Mouse (Mus musculus): ENCODE measurements at regions not wholly inside any gene's neighbourhood (a gene's known extent, or its start where the extent isn't known, plus 50 kb on each side); places are given as distances from the start of the nearest gene placed in this dataset.

- no peak for TF ChIP-seq POLR2A (IDR thresholded peaks at IDR 0.05; ENCODE audit: borderline replicate concordance, extremely low read depth, low read depth, low read length)
- no peak for TF ChIP-seq CTCF (IDR thresholded peaks at IDR 0.05; ENCODE audit: insufficient read depth, low read length)
Measured at GRCm38 (mm10) chr1:181286146-181286545, 66.3 kb upstream of the Cnih3 start.
